Mouse (Mus musculus): ENCODE results near the gene Lmna. TPM values are rescaled to one million over a fixed set of nuclear protein-coding genes. Genes with fewer than 3 reads are reported as not detected.

Gene Lmna
- total and polyA plus RNA-seq, 2 experiments: 28.2 to 44.7 TPM

- no peak for DNase-seq (ENCODE audit: extremely low read depth, low read depth, low spot score)
- Histone ChIP-seq H3K9ac (ENCODE audit: low read depth, low read length) (no peak overlapping the region), H3K27ac (replicated peaks; ENCODE audit: insufficient read depth, low read depth, low read length) (no peak overlapping the region), H3K27me3 (ENCODE audit: control insufficient read depth, insufficient read depth, low read length) (no peaks in the 10 kb centered on the region), H3K4me3 (ENCODE audit: insufficient read depth, low read depth, low read length) (no peak overlapping the region), H3K79me2 (ENCODE audit: control insufficient read depth, insufficient read depth, low read length) (no peaks in the 10 kb centered on the region), H3K36me3 (ENCODE audit: control insufficient read depth, insufficient read depth, low read length) (no peaks in the 10 kb centered on the region), H3K4me1 (ENCODE audit: control insufficient read depth, insufficient read depth, low read length) (no peaks in the 10 kb centered on the region)
- TF ChIP-seq CTCF (IDR thresholded peaks at IDR 0.05; ENCODE audit: low read depth, low read length) (no peak), POLR2A (IDR thresholded peaks at IDR 0.05; ENCODE audit: extremely low read depth, insufficient read depth, low read length) (no peak)
- WGBS: 97% methylated on average over 6 of the region's 6 CpGs
Measured at GRCm38 (mm10) chr3:88521156-88521555, 11.4 kb upstream of the Lmna start.

GRCm38 (mm10) chr3:88520078-88520477 is 10.3 kb upstream of the Lmna start:
- H3K4me3 ChIP-seq (ENCODE audit: insufficient read depth, low read depth, low read length): no peak overlapping the region
- no peak overlapping the region for H3K27ac ChIP-seq (replicated peaks; ENCODE audit: insufficient read depth, low read depth, low read length)
- H3K4me1 ChIP-seq (ENCODE audit: control insufficient read depth, insufficient read depth, low read length): no peaks in the 10 kb centered on the region
- TF ChIP-seq POLR2A (IDR thresholded peaks at IDR 0.05; ENCODE audit: extremely low read depth, insufficient read depth, low read length): no peak
- TF ChIP-seq CTCF (IDR thresholded peaks at IDR 0.05; ENCODE audit: low read depth, low read length): no peak
- H3K79me2 ChIP-seq (ENCODE audit: control insufficient read depth, insufficient read depth, low read length): no peaks in the 10 kb centered on the region
- H3K9ac ChIP-seq (ENCODE audit: low read depth, low read length): no peak overlapping the region
- H3K27me3 ChIP-seq (ENCODE audit: control insufficient read depth, insufficient read depth, low read length): no peaks in the 10 kb centered on the region
- H3K36me3 ChIP-seq (ENCODE audit: control insufficient read depth, insufficient read depth, low read length): no peaks in the 10 kb centered on the region
- DNase-seq (ENCODE audit: extremely low read depth, low read depth, low spot score): no peak
- 84% methylated on average over 2 of the region's 2 CpGs for WGBS

- DNase-seq (ENCODE audit: extremely low read depth, low read depth, low spot score): no peak
- Histone ChIP-seq H3K27ac (replicated peaks; ENCODE audit: insufficient read depth, low read depth, low read length) (no peak overlapping the region), H3K9ac (ENCODE audit: low read depth, low read length) (no peak overlapping the region), H3K79me2 (ENCODE audit: control insufficient read depth, insufficient read depth, low read length) (no peaks in the 10 kb centered on the region), H3K27me3 (ENCODE audit: control insufficient read depth, insufficient read depth, low read length) (no peaks in the 10 kb centered on the region), H3K4me1 (ENCODE audit: control insufficient read depth, insufficient read depth, low read length) (no peaks in the 10 kb centered on the region), H3K4me3 (ENCODE audit: insufficient read depth, low read depth, low read length) (no peak overlapping the region), H3K36me3 (ENCODE audit: control insufficient read depth, insufficient read depth, low read length) (no peaks in the 10 kb centered on the region)
- TF ChIP-seq POLR2A (IDR thresholded peaks at IDR 0.05; ENCODE audit: extremely low read depth, insufficient read depth, low read length) (no peak), CTCF (IDR thresholded peaks at IDR 0.05; ENCODE audit: low read depth, low read length) (no peak)
- 92% methylated on average over 4 of the region's 4 CpGs for WGBS
Measured at GRCm38 (mm10) chr3:88518411-88518810, 8.7 kb upstream of the Lmna start.

GRCm38 (mm10) chr3:88516407-88516806 is 6.7 kb upstream of the Lmna start:
- H3K36me3 ChIP-seq (ENCODE audit: control insufficient read depth, insufficient read depth, low read length): no peaks in the 10 kb centered on the region
- no peaks in the 10 kb centered on the region for H3K4me1 ChIP-seq (ENCODE audit: control insufficient read depth, insufficient read depth, low read length)
- 89% methylated on average over 2 of the region's 2 CpGs for WGBS
- DNase-seq (ENCODE audit: extremely low read depth, low read depth, low spot score): no peak
- no peak for TF ChIP-seq CTCF (IDR thresholded peaks at IDR 0.05; ENCODE audit: low read depth, low read length)
- no peak for TF ChIP-seq POLR2A (IDR thresholded peaks at IDR 0.05; ENCODE audit: extremely low read depth, insufficient read depth, low read length)
- no peak overlapping the region for H3K4me3 ChIP-seq (ENCODE audit: insufficient read depth, low read depth, low read length)
- no peaks in the 10 kb centered on the region for H3K27me3 ChIP-seq (ENCODE audit: control insufficient read depth, insufficient read depth, low read length)
- no peak overlapping the region for H3K27ac ChIP-seq (replicated peaks; ENCODE audit: insufficient read depth, low read depth, low read length)
- no peaks in the 10 kb centered on the region for H3K79me2 ChIP-seq (ENCODE audit: control insufficient read depth, insufficient read depth, low read length)
- H3K9ac ChIP-seq (ENCODE audit: low read depth, low read length): no peak overlapping the region

- H3K4me1 ChIP-seq (ENCODE audit: control insufficient read depth, insufficient read depth, low read length): peaks cover 7% of the 10 kb centered on the region
- H3K4me3 ChIP-seq (ENCODE audit: insufficient read depth, low read depth, low read length): no peak overlapping the region
- no peak for DNase-seq (ENCODE audit: extremely low read depth, low read depth, low spot score)
- H3K27ac ChIP-seq (replicated peaks; ENCODE audit: insufficient read depth, low read depth, low read length): no peak overlapping the region
- no peaks in the 10 kb centered on the region for H3K36me3 ChIP-seq (ENCODE audit: control insufficient read depth, insufficient read depth, low read length)
- 95% methylated on average over 2 of the region's 2 CpGs for WGBS
- no peak for TF ChIP-seq CTCF (IDR thresholded peaks at IDR 0.05; ENCODE audit: low read depth, low read length)
- TF ChIP-seq POLR2A (IDR thresholded peaks at IDR 0.05; ENCODE audit: extremely low read depth, insufficient read depth, low read length): no peak
- H3K27me3 ChIP-seq (ENCODE audit: control insufficient read depth, insufficient read depth, low read length): no peaks in the 10 kb centered on the region
- no peak overlapping the region for H3K9ac ChIP-seq (ENCODE audit: low read depth, low read length)
- H3K79me2 ChIP-seq (ENCODE audit: control insufficient read depth, insufficient read depth, low read length): no peaks in the 10 kb centered on the region
Measured at GRCm38 (mm10) chr3:88515095-88515386, 5.3 kb upstream of the Lmna start.

GRCm38 (mm10) chr3:88514231-88515094 is 4.7 kb upstream of the Lmna start:
- Histone ChIP-seq H3K79me2 (ENCODE audit: control insufficient read depth, insufficient read depth, low read length) (no peaks in the 10 kb centered on the region), H3K27ac (replicated peaks; ENCODE audit: insufficient read depth, low read depth, low read length) (no peak overlapping the region), H3K27me3 (ENCODE audit: control insufficient read depth, insufficient read depth, low read length) (no peaks in the 10 kb centered on the region), H3K9ac (ENCODE audit: low read depth, low read length) (no peak overlapping the region), H3K4me3 (ENCODE audit: insufficient read depth, low read depth, low read length) (no peak overlapping the region), H3K4me1 (ENCODE audit: control insufficient read depth, insufficient read depth, low read length) (peaks cover 7% of the 10 kb centered on the region), H3K36me3 (ENCODE audit: control insufficient read depth, insufficient read depth, low read length) (no peaks in the 10 kb centered on the region)
- TF ChIP-seq POLR2A (IDR thresholded peaks at IDR 0.05; ENCODE audit: extremely low read depth, insufficient read depth, low read length) (no peak), CTCF (IDR thresholded peaks at IDR 0.05; ENCODE audit: low read depth, low read length) (no peak)
- no peak for DNase-seq (ENCODE audit: extremely low read depth, low read depth, low spot score)
- 91% methylated on average over 10 of the region's 10 CpGs for WGBS

Measured in liver, adult 2 months (tissue).